Mouse (Mus musculus) spleen, embryonic (tissue): ENCODE data around the gene Lrp11.

Experiments
- CTCF ChIA-PET: fragments of 350-600 bp; sonication (Branson Sonifier 250); formaldehyde crosslinking; loops from one replicate; lab custom pipeline; 2022; lab: Charles Lee

Lrp11 gene

GRCm38 (mm10) chr10:7622378-7622777 lies 32.8 kb downstream of the Lrp11 start:
- CTCF ChIA-PET: no interaction called here

DNA sequence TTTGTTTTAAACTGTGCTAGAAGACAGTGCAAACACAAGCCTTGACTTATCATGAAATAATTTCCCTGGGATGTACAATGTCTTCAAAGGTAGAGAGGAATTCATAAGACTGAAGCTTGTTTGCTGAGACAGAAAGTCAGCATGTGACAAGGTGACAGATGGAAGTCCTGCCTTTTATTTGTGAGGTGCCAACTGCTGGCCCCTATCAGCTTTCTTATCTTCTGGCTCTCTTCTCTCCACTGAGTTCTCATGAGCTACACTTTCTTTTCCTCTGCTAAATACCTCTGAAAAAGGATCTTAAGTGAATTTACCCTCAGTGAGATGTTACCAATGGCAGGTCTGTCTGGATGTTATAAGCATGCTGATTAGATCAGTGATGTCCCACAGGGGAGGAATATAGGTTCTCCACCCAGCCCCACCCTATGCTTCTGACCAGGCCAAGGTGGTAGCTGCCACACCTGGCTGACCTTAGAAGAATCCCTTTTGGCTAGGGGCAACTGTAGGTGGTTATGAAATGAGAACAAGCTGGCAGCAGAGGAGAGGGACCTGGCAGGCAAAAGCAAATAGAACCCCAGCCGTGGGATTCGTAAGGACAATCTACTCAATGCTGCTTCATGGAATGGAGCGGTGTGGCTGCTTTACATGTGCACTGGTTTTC lies 34.4 kb downstream of the Lrp11 start:
- CTCF ChIA-PET: no interaction called here

DNA sequence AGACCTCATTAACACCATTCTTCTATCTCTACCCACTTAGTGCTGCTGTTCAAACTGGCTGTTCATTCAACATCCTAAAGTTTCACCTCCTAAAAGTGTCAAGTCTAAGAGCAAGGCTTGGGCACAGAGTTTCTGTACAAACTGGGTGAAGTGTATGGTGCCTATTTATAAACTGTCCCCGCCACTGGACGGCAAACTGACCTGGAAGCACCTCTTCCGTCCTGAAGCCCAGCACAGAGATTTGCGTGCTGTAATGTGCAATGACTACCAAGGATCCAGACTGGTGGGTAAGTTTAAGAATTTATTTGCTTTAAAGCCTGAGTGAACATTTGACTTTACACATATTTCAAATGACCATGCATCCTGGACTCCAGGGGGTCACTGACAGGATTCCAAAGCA lies 39.5 kb downstream of the Lrp11 start:
- CTCF ChIA-PET: no interaction called here

DNA sequence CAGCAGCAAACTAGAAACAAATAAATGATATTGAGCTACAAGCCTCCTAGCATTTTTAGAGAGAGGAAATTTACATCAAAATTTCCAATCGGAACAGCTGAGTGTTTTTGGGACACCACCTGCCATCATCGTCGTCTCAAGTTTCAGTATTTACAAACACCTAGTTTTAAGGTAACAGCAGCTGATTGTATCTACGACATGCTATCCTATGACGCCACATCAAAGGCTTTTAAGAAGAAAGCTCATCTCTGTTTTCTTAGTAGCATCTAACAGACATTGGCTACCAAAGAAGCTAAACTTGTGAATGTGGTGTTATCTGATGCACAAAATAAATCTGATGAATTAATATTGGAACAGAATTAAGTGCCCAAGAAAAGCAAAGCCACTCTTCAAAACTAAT lies 40.7 kb downstream of the Lrp11 start:
- CTCF ChIA-PET: no interaction called here

DNA sequence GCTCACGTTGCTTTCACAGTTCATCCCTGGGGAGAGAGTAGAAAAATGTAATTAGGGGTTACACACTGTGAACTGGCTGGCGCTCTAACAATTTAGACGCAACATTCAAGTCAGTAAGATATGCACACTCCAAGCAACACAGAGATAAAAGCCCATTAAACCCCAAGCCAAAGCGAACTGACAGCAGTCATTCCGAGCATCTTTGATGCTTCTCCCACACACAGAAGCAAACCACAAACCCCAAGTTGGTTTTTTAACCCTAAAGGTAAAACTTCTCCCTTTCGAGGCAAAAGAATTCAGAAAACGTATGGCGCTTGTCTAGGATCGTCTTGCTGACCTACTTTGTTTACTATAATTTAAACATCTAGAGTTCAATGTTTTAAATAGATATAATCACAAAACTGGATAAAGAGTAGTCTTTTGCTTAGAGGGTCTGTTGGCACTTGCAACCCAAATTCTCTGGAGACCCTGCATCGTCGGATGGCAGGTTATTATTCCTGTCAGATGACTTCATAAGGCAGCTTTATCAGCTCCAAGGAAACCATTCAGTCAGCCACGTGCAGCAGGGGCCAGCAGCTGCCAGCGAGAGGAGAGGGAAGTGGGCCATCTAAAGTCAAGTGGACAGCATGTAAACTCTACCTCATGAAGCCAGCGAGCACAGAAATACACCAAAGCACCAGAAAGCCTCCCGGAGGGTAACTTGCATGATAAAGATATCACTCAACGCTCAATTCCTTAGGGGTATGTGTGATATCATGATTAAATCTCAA lies 41.5 kb downstream of the Lrp11 start:
- CTCF ChIA-PET: interaction anchor here (0.6 kb wide), 1 partner anchor 693 kb away, joined by 8 read pairs; no protein-coding TSS in a partner anchor

DNA sequence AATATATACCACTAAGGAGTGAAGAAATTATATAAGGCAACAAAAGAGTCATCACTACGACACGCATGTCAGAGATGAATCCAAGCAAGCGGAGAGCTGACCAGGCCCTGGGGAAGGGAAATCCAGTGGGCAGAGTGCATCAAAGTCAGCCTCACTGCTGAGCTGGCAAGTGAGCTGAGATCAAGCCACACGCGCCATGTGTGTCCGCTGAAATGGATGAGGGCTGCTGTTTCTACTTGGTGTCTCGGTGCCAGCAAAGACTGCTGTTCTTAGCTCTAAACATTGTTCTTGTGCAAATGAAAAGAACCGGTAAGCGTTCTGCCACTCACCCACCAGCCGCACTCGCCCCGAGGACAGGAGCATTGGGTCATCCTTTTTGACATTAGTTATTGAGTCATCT lies 50.8 kb downstream of the Lrp11 start:
- CTCF ChIA-PET: no interaction called here

- CTCF ChIA-PET: no interaction called here
These were observed 56.3 kb downstream of the Lrp11 start for GRCm38 (mm10) chr10:7645911-7646310.

GRCm38 (mm10) chr10:7649059-7649458 lies 59.5 kb downstream of the Lrp11 start:
- CTCF ChIA-PET: interaction anchor here (0.6 kb wide), 1 partner anchor 13 kb away, joined by 3 read pairs; no protein-coding TSS in a partner anchor

- CTCF ChIA-PET: no interaction called here
These were observed 61.5 kb downstream of the Lrp11 start for GRCm38 (mm10) chr10:7651057-7651456.

DNA sequence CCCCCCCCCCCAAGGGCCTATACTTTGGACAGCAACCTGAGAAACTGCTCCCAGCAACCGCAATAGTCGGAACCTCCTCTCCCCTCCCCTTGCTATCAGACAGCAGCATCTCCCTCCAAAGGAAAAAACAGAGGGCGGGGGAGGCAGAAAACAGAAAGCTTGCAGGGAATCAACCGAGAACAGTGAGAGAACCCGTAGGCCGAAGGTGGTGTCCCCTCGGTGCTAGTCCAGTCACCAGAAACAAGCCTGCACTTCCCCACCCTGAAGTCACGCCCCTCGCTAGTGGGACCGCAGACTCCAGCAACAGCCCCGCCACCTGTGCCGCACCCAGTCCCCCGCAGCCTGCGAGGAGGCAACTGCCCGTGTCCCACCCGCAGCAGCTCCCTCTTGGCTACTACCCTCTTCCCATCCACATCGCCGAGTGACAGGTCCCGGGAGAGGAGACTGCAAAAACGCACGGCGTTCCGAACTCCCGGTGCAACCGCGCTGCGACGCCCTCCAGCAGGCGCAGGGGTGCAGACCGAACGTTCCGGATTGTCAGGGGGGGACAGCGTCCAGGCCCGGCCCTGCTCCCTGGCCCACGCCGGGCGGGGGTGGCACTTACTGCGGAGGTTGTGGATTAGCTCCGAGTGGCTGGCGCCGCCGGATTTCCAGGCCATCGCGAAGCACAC lies 73.0 kb downstream of the Lrp11 start:
- CTCF ChIA-PET: interaction anchor here (0.7 to 0.9 kb wide), 2 partner anchors 12 to 13 kb away, joined by 3 read pairs; no protein-coding TSS in a partner anchor

DNA sequence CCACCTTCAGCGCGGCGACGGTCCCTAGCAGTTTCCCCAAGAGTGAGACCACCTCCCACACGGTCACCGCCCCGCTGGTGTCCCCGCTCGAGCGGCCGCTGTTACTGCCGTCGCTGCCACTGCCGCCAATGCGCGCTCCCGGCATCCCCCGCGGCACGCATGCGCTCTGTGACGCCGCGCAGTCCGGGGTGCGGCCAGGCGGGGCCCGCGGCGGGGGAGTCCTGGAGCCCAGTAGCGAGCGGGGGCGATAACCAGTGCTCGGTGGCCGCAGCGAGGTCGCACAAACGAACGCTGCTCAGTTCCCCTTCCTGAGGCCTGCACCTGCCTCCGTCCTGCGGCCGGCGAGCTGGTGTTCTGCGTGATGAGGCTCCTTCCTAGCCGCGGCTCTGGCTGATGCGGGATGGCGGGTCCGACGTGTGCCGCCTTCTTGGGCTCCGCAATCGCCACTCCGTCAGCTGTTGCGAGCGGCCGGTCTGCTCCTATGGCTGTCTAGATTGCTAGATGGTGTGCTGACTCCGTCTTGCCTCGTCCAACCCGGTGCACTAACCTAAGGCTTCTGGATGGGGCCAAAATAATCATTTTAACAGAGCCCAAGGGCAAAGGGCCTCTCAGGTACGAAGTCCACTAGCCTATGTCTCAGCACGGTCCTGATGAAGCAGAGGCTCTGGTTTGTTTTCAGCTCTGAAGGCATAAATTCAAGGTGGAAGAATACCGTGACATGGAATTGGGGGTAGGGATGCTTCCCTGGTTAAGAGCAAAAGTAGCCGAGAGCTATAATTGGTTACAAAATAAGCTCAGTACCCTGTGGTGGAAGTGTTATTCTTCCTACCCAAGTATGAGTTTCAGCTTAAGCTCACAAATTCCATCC lies 73.8 kb downstream of the Lrp11 start:
- CTCF ChIA-PET: interaction anchor here (0.9 kb wide), 1 partner anchor 11 kb away, joined by 3 read pairs; no protein-coding TSS in a partner anchor

- CTCF ChIA-PET: no interaction called here
These were observed 74.5 kb downstream of the Lrp11 start for GRCm38 (mm10) chr10:7664027-7664526.

- CTCF ChIA-PET: no interaction called here
These were observed 75.3 kb downstream of the Lrp11 start for GRCm38 (mm10) chr10:7664889-7665288.

DNA sequence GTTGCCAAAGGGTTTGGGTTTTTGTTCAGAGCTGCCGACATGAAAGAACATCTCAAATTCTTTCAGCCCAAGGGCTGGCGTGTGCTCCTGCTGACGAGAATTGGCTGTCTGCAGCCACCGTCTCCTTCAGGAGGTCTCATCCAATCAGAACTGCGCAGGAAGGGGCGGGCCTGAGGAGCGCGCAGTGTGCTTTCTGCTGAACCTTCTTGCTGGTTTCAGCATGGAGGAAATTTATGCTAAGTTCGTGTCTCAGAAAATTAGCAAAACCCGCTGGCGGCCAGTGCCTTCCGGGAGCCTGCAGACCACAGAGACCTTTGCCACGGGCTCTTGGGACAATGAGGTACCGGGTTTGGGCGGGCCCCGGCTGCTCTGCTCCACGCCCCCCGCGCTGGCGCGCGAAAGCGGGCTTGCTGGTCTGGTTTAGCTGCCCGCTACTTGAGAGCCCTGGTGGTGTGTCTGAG lies 77.8 kb downstream of the Lrp11 start, which contains the start of gene Nup43:
Gene Nup43, plus strand, starts transcription at position 162 of the 461 bp plus-strand sequence.
- CTCF ChIA-PET: no interaction called here

GRCm38 (mm10) chr10:7673673-7674072 lies 84.1 kb downstream of the Lrp11 start:
- CTCF ChIA-PET: interaction anchor here (1.0 kb wide), 1 partner anchor 11 kb away, joined by 3 read pairs; no protein-coding TSS in a partner anchor
